Mouse (Mus musculus): Measurements from ENCODE around the gene Pard3. TPM values are rescaled to one million over a fixed set of nuclear protein-coding genes. Genes with fewer than 3 reads are reported as not detected.

Gene Pard3
- polyA plus RNA-seq, 1 experiment from 2014 or later, result 12.7 TPM

DNA sequence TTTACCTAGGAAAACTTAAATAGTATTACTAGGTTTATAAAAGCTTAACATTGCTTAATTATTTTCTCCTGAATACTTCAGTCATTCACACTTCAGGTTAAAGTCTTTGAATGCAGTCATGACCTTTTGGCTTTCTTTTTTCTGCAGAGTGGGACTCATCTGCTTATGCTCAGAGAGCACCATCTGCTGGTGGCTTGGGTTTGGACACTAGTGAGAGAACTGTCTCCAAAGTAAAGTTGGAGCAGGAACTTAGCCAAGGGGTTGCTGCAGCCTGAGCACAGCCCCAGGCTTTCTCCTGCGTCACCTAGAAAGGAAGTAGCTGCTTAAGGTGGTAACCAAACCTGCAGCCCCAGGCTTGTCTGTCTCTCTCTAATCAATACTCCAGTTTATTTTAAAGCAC, 75.5 kb downstream of the Pard3 start:
- ATAC-seq (replicated peaks; ENCODE audit: extremely low read depth, insufficient read depth, low FRiP score), result peak; percentile 78; the same call in 1 of the 2 replicates
- no peak overlapping the region for H3K4me3 ChIP-seq (ENCODE audit: low read length)
- H3K36me3 ChIP-seq (ENCODE audit: control insufficient read depth, insufficient read depth), result no peaks in the 10 kb centered on the region
- 13% methylated on average over 1 of the region's 1 CpGs for WGBS
- H3K9me3 ChIP-seq (replicated peaks; ENCODE audit: control insufficient read depth, low read length), result no peaks in the 10 kb centered on the region
- no peak overlapping the region for H3K4me2 ChIP-seq (ENCODE audit: low read depth, low read length)
- H3K27me3 ChIP-seq (ENCODE audit: control insufficient read depth, insufficient read depth, low read length), result no peaks in the 10 kb centered on the region
- no peak overlapping the region for H3K27ac ChIP-seq (ENCODE audit: low read length)
- no peak overlapping the region for H3K9ac ChIP-seq (ENCODE audit: low read length)
- peaks cover 39% of the 10 kb centered on the region for H3K4me1 ChIP-seq (ENCODE audit: control insufficient read depth, insufficient read depth, low read length)

DNA sequence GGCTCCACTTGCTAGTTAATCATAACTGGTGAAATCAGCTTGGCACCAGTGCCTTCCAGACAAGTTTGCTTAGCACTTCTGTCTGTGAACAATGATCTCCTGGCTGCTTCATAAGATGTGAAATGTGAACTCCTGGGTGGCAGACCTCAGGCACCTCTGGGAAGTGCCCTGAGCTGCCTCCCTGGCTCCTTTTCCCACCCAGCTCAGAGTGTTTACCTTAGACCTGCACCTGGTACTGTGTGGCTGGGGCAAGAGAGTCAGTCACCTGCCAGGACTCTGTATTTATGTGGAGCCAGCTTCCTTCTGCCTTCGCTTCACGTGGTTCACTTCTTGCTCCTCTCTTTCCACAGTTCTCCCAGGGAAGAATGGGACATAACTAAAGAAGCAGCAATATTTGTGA, 77.3 kb downstream of the Pard3 start:
- Histone ChIP-seq H3K4me2 (ENCODE audit: low read depth, low read length) (no peak overlapping the region), H3K4me3 (ENCODE audit: low read length) (no peak overlapping the region), H3K27ac (ENCODE audit: low read length) (no peak overlapping the region), H3K27me3 (ENCODE audit: control insufficient read depth, insufficient read depth, low read length) (no peaks in the 10 kb centered on the region), H3K9me3 (replicated peaks; ENCODE audit: control insufficient read depth, low read length) (no peaks in the 10 kb centered on the region), H3K9ac (ENCODE audit: low read length) (no peak overlapping the region), H3K36me3 (ENCODE audit: control insufficient read depth, insufficient read depth) (no peaks in the 10 kb centered on the region), H3K4me1 (ENCODE audit: control insufficient read depth, insufficient read depth, low read length) (peaks cover 43% of the 10 kb centered on the region)
- WGBS, result 96% methylated on average over 2 of the region's 2 CpGs
- no peak for ATAC-seq (replicated peaks; ENCODE audit: extremely low read depth, insufficient read depth, low FRiP score)

DNA sequence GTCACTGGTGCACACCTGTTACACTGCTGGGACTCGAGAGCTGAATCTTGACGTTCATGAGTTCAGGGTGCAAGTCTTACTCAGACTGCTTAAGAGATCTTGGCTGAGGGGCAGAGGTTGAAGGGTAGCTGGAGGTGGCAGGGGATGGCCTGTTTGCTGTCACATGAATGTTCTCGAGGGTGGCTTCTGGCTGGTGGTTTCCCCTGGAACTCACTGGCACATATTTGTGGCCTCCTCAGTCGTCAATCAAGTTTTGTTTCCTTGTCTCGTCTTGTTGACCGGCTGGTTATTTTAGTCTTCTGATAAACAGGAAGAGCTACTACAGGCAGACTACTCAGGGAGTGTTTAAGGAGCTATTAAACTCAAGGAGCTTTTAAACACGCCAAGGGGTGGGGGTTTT, 79.9 kb downstream of the Pard3 start:
- Histone ChIP-seq H3K4me1 (ENCODE audit: control insufficient read depth, insufficient read depth, low read length) (peaks cover 41% of the 10 kb centered on the region), H3K27me3 (ENCODE audit: control insufficient read depth, insufficient read depth, low read length) (no peaks in the 10 kb centered on the region), H3K4me3 (ENCODE audit: low read length) (no peak overlapping the region), H3K36me3 (ENCODE audit: control insufficient read depth, insufficient read depth) (no peaks in the 10 kb centered on the region), H3K4me2 (ENCODE audit: low read depth, low read length) (no peak overlapping the region), H3K9me3 (replicated peaks; ENCODE audit: control insufficient read depth, low read length) (no peaks in the 10 kb centered on the region), H3K27ac (ENCODE audit: low read length) (no peak overlapping the region), H3K9ac (ENCODE audit: low read length) (no peak overlapping the region)
- WGBS, result 20% methylated on average over 7 of the region's 7 CpGs
- ATAC-seq (replicated peaks; ENCODE audit: extremely low read depth, insufficient read depth, low FRiP score), result no peak

DNA sequence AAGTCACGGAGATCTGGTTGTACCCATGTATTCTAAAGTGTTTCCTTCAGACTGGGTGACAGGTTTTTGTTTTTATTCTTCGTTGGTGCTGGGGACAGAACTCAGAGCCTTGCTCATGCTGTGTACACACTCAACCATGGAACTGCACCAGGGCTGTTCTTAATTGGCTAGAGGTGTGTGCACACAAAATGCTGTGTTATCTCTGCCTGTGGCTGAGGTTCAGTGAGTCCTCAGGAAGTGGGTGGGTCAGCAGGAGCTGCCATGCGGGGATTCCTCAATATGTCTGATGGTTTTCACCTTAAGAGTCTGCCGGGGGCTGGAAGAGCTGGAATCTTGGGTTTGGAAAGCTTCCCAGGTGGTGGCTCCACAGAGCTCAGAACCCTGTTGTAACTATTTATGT, 80.9 kb downstream of the Pard3 start:
- ATAC-seq (replicated peaks; ENCODE audit: extremely low read depth, insufficient read depth, low FRiP score), result no peak
- Histone ChIP-seq H3K4me3 (ENCODE audit: low read length) (no peak overlapping the region), H3K4me1 (ENCODE audit: control insufficient read depth, insufficient read depth, low read length) (peaks cover 44% of the 10 kb centered on the region), H3K4me2 (ENCODE audit: low read depth, low read length) (no peak overlapping the region), H3K9me3 (replicated peaks; ENCODE audit: control insufficient read depth, low read length) (no peaks in the 10 kb centered on the region), H3K27me3 (ENCODE audit: control insufficient read depth, insufficient read depth, low read length) (no peaks in the 10 kb centered on the region), H3K9ac (ENCODE audit: low read length) (no peak overlapping the region), H3K36me3 (ENCODE audit: control insufficient read depth, insufficient read depth) (no peaks in the 10 kb centered on the region), H3K27ac (ENCODE audit: low read length) (no peak overlapping the region)
- 30% methylated on average over 4 of the region's 4 CpGs for WGBS

DNA sequence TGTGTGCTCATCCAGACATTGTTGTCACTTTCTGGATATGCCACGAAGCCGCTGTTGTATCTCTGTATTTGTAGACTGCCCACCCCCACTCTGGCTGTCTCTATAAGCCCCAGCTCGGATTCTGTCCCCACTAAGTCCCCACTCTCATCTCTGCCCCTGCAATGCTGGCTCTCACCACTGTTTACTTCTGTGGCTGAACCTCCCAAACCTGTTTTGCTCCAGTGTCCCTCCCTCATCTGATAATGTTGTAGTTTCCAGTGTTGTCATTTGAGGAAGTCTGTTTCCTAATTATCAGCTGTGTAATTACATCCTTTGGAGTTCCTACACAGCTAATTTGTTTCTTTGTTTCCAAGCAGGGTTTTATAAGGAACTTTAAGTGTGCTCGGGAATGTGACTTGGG, 81.4 kb downstream of the Pard3 start:
- ATAC-seq (replicated peaks; ENCODE audit: extremely low read depth, insufficient read depth, low FRiP score), result no peak

DNA sequence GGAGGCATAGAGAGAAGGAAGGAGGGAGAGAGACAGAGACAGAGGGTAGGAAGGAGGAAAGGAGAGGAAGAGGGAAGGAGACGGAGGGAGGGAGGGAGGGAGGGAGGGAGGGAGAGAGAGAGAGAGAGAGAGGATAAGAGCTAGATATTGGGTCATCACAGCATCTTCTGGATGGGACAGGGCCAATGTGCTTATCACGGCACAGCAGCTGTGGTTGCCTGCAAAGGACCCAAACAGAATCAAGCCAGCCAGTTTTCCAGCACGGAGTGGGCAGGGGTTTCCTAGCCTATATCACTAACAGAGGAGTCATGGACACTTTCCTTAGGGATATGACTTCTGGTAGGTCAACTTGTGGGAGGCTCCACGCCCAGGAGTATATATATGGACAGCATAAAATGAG, 82.4 kb downstream of the Pard3 start:
- no peak for ATAC-seq (replicated peaks; ENCODE audit: extremely low read depth, insufficient read depth, low FRiP score)
- Histone ChIP-seq H3K27ac (ENCODE audit: low read length) (no peak overlapping the region), H3K4me1 (ENCODE audit: control insufficient read depth, insufficient read depth, low read length) (peaks cover 55% of the 10 kb centered on the region), H3K9me3 (replicated peaks; ENCODE audit: control insufficient read depth, low read length) (no peaks in the 10 kb centered on the region), H3K27me3 (ENCODE audit: control insufficient read depth, insufficient read depth, low read length) (no peaks in the 10 kb centered on the region), H3K9ac (ENCODE audit: low read length) (no peak overlapping the region), H3K36me3 (ENCODE audit: control insufficient read depth, insufficient read depth) (no peaks in the 10 kb centered on the region), H3K4me2 (ENCODE audit: low read depth, low read length) (no peak overlapping the region), H3K4me3 (ENCODE audit: low read length) (no peak overlapping the region)
- 37% methylated on average over 4 of the region's 4 CpGs for WGBS

More for the DNA sequence above, 81.4 kb downstream of the Pard3 start:
- H3K4me1 ChIP-seq (ENCODE audit: control insufficient read depth, insufficient read depth, low read length), result peaks cover 50% of the 10 kb centered on the region
- H3K9me3 ChIP-seq (replicated peaks; ENCODE audit: control insufficient read depth, low read length), result no peaks in the 10 kb centered on the region
- H3K27me3 ChIP-seq (ENCODE audit: control insufficient read depth, insufficient read depth, low read length), result no peaks in the 10 kb centered on the region
- H3K9ac ChIP-seq (ENCODE audit: low read length), result no peak overlapping the region
- no peak overlapping the region for H3K4me3 ChIP-seq (ENCODE audit: low read length)
- no peak overlapping the region for H3K4me2 ChIP-seq (ENCODE audit: low read depth, low read length)
- 35% methylated on average over 4 of the region's 4 CpGs for WGBS
- H3K36me3 ChIP-seq (ENCODE audit: control insufficient read depth, insufficient read depth), result no peaks in the 10 kb centered on the region
- no peak overlapping the region for H3K27ac ChIP-seq (ENCODE audit: low read length)

DNA sequence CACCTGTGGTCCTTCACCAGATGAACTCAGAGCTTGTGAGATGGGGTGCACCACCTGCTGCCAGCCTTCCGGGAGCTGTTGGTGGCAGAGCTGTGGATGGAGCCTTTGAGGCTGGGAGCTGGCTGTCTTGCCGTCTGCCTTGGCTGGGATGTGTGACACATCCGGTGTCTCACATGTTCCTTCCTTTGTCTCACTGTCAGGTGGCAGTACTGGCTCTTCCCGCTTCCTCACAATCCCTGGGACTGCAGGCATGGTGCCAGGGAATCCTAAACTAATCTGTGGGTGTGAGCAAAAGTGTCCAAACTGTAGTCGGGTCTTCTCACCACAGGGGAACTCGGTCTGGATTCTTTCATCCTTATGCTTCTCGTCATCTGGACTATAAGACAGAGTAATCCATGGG, 85.1 kb downstream of the Pard3 start:
- no peak for ATAC-seq (replicated peaks; ENCODE audit: extremely low read depth, insufficient read depth, low FRiP score)
- H3K4me2 ChIP-seq (ENCODE audit: low read depth, low read length), result no peak overlapping the region
- H3K27ac ChIP-seq (ENCODE audit: low read length), result no peak overlapping the region
- 41% methylated on average over 7 of the region's 7 CpGs for WGBS
- H3K36me3 ChIP-seq (ENCODE audit: control insufficient read depth, insufficient read depth), result no peaks in the 10 kb centered on the region
- H3K9ac ChIP-seq (ENCODE audit: low read length), result no peak overlapping the region
- H3K4me1 ChIP-seq (ENCODE audit: control insufficient read depth, insufficient read depth, low read length), result peaks cover 51% of the 10 kb centered on the region
- H3K4me3 ChIP-seq (ENCODE audit: low read length), result no peak overlapping the region
- H3K9me3 ChIP-seq (replicated peaks; ENCODE audit: control insufficient read depth, low read length), result no peaks in the 10 kb centered on the region
- H3K27me3 ChIP-seq (ENCODE audit: control insufficient read depth, insufficient read depth, low read length), result no peaks in the 10 kb centered on the region

DNA sequence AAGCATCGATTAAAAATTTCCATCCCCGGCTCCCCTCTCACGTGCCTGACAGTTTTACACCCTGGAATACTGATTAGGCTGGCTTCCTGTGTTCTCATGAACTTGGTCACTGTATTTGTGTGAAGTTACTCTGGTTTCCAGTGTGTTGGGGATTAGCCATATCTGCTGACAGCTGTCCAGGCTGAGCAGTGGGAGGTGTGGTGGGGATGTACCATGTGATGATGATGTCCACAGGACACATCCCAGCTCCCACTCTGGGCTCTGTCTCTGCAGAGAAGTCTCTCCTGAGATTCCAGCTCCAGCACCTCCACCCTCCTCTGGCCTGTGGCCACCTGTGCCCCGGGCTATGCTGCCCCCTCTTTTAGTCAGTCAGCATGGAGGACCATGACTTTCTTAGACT, 87.0 kb downstream of the Pard3 start:
- Histone ChIP-seq H3K27me3 (ENCODE audit: control insufficient read depth, insufficient read depth, low read length) (no peaks in the 10 kb centered on the region), H3K36me3 (ENCODE audit: control insufficient read depth, insufficient read depth) (no peaks in the 10 kb centered on the region), H3K4me3 (ENCODE audit: low read length) (no peak overlapping the region), H3K9me3 (replicated peaks; ENCODE audit: control insufficient read depth, low read length) (no peaks in the 10 kb centered on the region), H3K27ac (ENCODE audit: low read length) (no peak overlapping the region), H3K9ac (ENCODE audit: low read length) (no peak overlapping the region), H3K4me2 (ENCODE audit: low read depth, low read length) (no peak overlapping the region), H3K4me1 (ENCODE audit: control insufficient read depth, insufficient read depth, low read length) (peaks cover 36% of the 10 kb centered on the region)
- WGBS, result 52% methylated on average over 4 of the region's 4 CpGs
- no peak; the same call in 1 of the 2 replicates for ATAC-seq (replicated peaks; ENCODE audit: extremely low read depth, insufficient read depth, low FRiP score)

DNA sequence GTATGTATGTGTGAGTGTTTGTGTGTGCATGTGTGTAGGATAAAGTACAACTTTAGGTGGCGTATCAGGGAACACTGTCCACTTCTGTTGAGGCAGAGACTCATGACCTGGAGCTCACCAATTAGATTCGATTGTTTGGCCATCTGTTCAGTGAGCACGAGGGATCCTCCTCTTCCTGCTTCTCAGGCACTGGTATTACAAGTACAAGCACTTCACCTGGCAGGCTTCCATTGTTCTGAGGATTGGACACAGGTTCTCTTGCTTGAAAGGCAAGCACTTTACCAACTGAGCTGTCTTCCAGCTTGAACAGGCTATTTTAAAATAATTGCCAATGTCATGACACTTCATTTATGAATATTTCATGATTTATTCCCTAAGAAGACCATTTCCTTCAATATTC, 88.0 kb downstream of the Pard3 start:
- H3K9me3 ChIP-seq (replicated peaks; ENCODE audit: control insufficient read depth, low read length), result no peaks in the 10 kb centered on the region
- no peaks in the 10 kb centered on the region for H3K27me3 ChIP-seq (ENCODE audit: control insufficient read depth, insufficient read depth, low read length)
- H3K4me1 ChIP-seq (ENCODE audit: control insufficient read depth, insufficient read depth, low read length), result peaks cover 30% of the 10 kb centered on the region
- H3K4me3 ChIP-seq (ENCODE audit: low read length), result no peak overlapping the region
- no peak for ATAC-seq (replicated peaks; ENCODE audit: extremely low read depth, insufficient read depth, low FRiP score)
- WGBS, result 53% methylated on average over 3 of the region's 3 CpGs
- H3K36me3 ChIP-seq (ENCODE audit: control insufficient read depth, insufficient read depth), result no peaks in the 10 kb centered on the region
- no peak overlapping the region for H3K27ac ChIP-seq (ENCODE audit: low read length)
- no peak overlapping the region for H3K4me2 ChIP-seq (ENCODE audit: low read depth, low read length)
- H3K9ac ChIP-seq (ENCODE audit: low read length), result no peak overlapping the region

DNA sequence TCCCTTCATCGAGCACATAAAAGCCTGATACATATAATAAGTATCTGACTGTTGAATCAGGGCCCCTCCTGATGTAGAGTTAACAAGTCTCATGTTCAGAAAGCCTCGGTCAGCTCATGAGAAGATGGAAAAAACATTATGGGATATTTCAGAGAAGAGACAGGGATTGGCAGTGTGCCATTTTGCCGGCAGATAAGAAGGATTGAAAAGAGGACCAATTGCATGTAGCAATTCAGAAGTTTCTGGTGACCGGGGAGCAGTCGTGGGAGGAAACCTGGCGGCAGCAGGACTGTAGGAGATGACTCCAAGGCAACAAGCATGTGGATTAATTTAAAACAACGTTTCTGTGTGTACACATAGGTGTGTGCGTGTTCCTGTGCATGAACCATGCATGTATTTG, 93.4 kb downstream of the Pard3 start:
- H3K4me3 ChIP-seq (ENCODE audit: low read length), result no peak overlapping the region
- peaks cover 14% of the 10 kb centered on the region for H3K4me1 ChIP-seq (ENCODE audit: control insufficient read depth, insufficient read depth, low read length)
- no peaks in the 10 kb centered on the region for H3K27me3 ChIP-seq (ENCODE audit: control insufficient read depth, insufficient read depth, low read length)
- no peak overlapping the region for H3K9ac ChIP-seq (ENCODE audit: low read length)
- no peaks in the 10 kb centered on the region for H3K9me3 ChIP-seq (replicated peaks; ENCODE audit: control insufficient read depth, low read length)
- H3K36me3 ChIP-seq (ENCODE audit: control insufficient read depth, insufficient read depth), result no peaks in the 10 kb centered on the region
- no peak overlapping the region; the same call in 1 of the 2 replicates for H3K27ac ChIP-seq (ENCODE audit: low read length)
- no peak overlapping the region for H3K4me2 ChIP-seq (ENCODE audit: low read depth, low read length)
- 20% methylated on average over 8 of the region's 8 CpGs for WGBS
- no peak for ATAC-seq (replicated peaks; ENCODE audit: extremely low read depth, insufficient read depth, low FRiP score)
